Mouse (Mus musculus) urinary bladder, adult 2 months (tissue): ENCODE measurements around the gene Adgrf5. TPM values are rescaled to one million over a fixed set of nuclear protein-coding genes. Genes with fewer than 3 reads are reported as not detected.
"Not testable (repeated sequence)": the region's sequence is repeated elsewhere in the genome, so short reads cannot be mapped to it uniquely, and the experiment has no call there.

Source experiments
- DNase-seq: peaks from one replicate; pipeline ENCODE4 v3.0.0; 2022; ENCODE audit warnings: low spot score
- polyA plus RNA-seq: library from polyadenylated mRNA; depleted of rRNA; stranded (reverse); fragments of >200 nt; gene quantifications from 2 replicates; pipeline ENCODE4 v1.2.3, GENCODE M21; 2012; rRNA removed

Gene Adgrf5
- polyA plus RNA-seq: 18.7 and 26.3 TPM in 2 replicates

DNA sequence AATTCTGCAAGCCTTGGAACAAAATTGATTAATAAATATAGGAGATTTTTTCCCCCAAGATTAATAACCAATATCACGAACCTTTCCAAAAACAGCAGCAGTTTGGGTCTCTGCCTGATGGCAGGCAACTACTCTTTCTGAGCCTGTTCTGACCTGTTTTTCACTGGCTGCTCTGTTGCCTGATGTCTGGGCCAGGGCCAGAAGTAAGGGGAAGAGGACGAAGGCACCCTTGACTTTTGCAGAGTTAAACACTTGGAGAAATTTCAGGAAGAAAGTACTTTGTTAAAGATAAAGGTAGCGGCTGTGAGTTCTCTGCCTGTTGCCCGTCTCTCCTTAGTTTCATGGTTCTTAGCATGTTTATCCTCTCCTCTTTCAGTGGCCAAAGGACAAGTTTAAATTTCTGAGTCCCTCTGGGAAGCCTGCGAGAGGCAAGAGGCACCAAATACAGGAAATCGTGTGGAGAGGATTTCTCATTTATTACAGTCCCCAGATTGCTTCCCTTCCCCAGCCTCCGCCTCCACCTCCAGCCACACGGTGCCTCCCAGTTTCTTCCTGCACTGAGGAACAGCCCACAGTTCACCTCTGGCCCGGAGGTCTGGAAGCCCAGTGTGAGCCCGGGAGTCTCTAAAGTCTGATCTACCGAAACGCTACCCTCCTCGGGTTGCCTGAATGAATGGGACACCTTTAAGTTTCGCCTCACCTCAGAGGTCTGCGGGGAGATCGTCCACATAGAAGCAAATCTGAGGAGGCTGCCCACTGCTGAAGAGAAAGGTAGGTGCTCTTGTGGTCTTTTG lies at the start of gene Adgrf5:
Adgrf5 (plus strand) TSS at position 626 of the 794 bp plus-strand sequence.
- no peak for DNase-seq

DNA sequence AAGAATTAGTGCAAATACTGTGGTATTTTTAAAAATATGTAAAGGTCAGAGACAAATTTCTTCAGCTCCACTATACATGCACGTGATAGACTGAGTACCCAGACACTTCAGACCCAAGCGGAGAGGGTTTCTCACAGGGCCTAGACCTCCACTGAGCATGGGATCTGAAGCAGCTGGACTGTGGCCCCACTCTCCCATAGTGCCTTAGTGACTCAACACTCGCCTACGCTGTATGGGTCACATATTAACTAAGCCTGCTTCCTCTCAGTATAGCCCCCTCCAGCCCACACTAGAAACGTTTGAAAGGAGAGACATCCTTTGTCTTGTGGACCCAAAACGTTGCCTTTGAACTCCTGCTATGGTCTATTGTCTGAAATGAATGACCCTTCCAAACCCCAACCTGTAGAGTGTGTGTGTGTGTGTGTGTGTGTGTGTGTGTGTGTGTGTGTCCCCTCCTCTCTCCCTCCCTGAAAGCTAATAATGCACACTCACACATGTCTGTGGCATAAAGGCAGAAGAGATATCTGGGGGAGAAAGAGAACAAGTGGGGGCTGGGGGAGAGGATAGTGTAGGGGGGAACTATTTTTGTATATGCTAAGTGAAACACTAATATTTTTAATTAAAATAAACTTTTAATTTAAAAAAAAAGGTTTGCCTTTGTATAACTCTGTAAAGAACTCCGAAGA lies 34.1 kb upstream of the Adgrf5 start:
- no peak for DNase-seq

DNA sequence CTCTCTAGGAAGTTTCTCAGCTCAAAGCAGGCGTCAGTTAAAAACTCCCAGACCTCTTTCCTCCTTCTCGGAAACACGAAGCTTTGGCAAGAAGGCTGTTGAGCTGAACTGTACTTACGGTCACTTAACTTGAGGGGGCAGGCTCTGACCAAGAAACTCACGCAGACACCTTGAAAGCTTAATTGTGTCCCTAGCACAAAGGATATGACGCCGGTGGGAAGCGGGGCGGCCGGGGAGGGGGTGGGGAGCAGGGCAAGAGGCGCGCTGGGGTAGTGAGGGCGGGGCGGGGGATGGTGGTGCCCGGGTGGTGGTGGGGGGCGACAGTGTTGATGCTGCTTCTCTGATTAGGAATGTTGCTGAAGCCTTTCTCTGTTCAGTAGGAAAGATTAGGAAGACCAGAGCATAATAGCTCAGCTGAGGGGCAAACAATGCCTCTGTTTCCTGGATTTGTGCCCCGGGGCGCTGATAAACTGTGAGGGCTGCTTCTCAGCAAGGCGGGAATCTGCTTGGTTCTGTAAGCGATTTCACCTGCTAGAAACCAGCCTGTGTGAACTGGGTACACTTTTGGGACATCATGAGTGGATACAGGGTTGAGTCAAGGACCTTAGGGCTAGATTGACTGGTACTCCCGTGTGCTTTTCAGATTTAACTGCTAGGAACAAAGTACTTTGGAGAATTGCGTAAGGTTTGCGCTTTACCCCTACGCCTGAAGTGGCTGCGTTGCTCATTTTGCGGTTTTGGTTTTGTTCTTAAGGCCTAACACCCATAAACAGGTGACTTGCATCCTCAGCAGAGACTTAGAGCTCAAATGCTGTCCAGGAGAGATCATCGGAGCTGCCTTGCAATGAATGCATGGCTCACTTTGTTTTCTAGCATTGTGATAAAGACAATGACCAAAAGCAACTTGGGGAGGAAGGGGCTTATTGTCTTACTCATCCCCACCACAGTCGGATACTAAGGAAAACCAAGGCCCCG lies 33.2 kb upstream of the Adgrf5 start:
- no peak for DNase-seq

DNA sequence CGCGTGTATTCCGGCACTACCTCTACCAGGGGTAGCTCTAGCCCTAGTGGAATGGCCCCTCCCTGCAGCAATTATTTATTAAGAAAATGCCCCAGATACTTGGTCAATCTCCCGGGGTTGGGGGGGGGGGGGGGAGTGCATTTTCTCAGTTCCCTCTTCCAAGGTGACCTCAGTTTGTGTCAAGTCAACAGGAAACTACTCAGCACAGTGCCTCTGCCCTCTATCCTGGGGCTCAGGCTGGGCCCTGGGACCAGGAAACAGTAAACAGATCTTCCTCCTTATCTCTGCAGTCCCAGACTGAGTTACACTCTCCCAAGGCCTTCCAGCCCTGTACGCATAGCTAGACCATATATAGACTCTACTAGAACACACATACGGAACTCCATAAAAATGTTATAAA lies 32.4 kb upstream of the Adgrf5 start:
- DNase-seq: no peak

DNA sequence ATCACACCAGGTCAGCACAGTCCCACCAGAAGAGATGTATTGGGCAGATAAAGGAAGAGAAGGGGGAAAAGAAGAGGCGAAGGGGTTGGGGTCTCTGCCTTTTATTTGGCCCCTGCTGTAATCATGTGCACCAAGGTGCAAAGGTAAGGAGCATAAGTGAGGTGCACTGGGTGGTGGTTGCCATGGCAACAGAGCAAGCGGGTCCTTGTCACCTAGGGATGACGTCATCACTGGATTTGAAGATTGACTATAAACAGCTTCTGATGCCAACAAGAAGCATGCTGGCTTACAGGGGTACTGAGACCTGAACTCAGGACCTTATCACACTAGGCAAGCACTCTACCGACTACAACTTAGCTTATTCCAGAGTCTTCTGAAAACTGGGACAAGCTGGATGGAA lies 31.0 kb upstream of the Adgrf5 start:
- no peak for DNase-seq

DNA sequence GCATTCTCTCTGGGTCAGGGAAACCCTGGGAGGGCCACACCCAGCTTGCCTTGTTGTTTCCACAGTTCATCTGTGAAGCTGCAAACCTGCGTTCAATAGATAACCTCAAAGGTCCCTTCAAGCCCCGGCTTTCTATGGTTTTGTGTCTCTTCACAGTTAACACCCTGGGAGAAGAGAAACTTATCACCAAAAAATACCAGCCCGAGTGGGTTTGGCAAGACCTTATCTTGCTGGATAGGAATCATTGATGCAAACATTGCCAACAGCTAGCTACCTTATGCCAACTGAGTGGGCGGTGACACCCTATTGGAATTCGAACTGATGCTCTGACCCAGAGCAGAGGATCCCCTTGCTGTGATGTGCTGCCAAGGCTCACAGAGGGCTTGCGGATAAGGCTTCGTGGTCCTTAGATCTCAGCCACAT lies 30.5 kb upstream of the Adgrf5 start:
- no peak for DNase-seq

DNA sequence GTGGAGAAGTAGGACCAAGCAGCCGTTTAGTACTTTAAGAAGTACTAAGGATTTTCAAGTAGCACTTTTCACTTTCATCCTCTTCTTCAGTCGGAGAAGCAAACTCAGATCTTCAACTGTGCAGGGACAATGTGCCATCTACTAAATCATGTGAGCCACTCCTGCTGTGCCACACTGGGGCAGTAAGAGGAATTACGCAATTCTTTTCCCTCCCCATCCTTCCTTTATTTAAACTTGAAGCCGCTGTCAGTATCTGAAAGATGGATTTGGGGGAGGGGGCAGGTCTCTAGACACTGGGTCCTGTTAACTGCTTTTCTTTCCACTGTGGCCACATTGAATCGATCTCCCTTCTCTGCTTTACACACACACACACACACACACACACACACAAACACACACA lies 27.6 kb upstream of the Adgrf5 start:
- no peak for DNase-seq

DNA sequence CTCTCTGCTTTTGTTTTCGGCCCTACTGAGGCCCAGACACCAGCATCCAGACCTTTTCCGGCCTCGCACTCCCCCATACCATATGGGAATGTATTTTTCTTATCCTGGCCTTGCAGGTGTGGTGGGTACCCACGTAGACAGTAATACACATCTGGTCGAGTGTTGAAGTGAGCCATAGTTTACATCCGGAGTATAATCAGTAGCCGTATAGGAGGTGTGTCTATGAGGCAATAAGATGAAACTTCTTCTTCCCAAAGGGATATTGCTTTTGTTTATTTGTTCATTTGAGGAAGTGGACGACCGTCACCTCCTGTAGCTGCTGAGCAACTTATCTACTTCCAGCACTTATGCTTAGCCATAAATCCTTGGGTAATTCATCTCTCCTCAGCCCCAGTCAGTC lies 26.2 kb upstream of the Adgrf5 start:
- no peak for DNase-seq

DNA sequence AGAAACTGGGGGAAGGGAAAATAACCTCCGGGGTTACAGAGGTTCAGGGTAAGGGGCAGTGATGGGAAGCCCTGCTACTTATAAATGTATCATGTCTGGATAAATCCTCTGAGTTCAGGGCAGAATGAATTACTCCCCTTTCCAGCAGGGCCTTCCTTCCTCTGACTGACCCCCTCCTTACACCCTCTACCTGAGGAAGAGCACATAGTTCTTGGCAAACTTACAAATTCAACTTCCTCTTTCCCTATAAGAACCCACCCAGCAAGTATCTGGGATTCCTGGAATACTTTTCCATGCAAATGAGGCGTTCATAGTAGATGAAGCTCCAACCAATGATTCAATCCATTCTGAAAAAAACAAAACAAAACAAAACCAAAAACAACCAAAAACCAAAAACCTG lies 22.6 kb upstream of the Adgrf5 start:
- DNase-seq: no peak

DNA sequence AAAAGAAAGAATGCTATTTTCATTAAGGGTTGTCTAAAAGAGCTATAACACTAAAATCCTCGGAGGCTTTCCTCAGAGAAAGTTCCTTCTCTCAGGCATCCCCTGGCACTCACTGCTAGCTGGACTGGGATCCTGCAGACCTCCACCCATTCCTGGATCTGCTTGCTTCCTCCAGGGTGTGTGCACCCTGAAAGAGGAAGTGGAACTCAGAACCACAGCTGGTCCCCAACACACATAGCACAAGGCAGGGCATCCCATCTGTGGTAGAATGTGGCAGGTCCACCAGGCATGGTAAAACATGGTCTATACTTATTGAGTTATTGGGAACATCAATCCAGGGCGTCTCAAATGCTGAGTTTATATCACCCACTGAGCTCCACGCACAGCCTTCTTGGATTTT lies 22.0 kb upstream of the Adgrf5 start:
- no peak for DNase-seq

DNA sequence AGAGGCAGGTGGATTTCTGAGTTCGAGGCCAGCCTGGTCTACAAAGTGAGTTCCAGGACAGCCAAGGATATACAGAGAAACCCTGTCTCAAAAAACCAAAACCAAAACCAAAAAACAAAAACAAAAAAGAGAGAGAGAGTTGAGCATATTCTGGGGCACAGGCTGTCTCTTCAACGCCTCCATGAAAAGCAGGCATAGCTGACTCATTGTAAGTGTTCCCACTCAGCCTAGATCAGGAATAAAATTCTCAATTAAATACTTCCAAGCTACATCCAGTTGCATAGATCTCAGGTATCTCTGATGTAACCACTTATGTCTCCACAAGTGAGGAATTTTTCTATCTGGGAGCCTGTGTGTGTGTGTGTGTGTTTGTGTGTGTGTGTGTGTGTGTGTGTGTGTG lies 13.8 kb upstream of the Adgrf5 start:
- not testable (repeated sequence) for DNase-seq

DNA sequence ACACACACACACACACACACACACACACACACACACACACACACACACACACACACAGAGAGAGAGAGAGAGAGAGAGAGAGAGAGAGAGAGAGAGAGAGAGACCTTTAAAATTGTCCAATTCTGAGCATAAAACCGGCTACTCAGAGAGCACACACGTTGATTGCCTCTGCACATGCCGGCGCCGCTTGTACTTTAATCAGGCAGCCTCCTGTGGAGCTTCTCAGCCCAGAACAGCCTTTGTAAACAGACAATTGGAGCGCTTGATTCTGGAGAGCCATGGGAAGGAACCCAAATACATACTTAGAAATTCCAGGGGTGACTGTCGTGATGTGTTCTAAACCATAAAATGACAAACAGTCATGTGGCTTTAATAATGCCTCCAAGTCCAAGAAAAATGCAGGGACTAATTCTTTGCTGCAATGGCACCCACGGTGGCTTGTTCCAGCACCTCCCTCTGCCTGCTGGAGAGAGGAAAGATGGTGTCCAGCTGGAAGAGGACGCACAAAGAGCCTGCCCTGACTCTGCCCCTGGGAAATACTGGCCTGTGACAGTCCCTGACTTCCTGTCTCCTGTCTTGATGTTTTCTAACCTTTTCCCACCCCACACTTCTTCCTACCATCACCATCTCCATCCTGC lies 2.2 kb upstream of the Adgrf5 start:
- no peak for DNase-seq

DNA sequence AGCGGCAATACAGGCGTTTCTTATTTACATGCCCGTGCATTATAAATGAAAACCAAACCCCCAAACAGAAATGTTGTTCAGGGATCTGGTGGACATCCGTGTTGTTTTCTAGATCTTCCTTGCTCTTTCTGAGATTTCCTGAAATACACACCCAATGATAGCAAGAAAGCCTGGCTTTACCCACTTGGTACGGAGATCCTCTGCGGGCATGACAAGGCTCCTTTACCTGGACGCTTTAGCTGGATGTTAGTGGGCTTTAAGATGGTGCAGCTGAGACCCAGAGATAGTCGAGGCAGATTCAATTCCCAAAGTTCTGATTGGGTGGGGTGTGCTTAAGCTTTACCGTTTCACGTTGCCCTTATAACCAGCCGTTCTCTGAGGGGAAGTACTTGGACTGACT lies 770 bp downstream of the Adgrf5 start:
- no peak for DNase-seq

DNA sequence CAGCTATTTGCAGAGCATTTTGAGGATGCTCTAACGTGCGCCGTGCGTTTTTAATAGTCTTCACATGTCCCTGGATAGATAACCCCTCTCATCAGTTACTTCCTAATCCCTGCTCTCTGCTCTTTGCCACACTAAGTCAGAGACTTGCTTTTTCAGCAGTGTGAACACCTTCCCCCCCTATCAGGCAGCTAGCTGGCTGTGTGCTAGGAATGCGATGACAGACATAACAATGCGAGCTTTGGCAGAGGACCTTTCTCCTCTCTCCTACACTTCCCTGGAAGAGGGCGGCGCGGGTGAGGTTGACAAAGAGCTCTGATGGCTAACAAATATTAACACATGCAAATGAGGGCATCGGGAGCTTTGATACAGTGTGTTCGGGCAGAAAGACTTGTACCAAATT lies 2.1 kb downstream of the Adgrf5 start:
- DNase-seq: no peak

DNA sequence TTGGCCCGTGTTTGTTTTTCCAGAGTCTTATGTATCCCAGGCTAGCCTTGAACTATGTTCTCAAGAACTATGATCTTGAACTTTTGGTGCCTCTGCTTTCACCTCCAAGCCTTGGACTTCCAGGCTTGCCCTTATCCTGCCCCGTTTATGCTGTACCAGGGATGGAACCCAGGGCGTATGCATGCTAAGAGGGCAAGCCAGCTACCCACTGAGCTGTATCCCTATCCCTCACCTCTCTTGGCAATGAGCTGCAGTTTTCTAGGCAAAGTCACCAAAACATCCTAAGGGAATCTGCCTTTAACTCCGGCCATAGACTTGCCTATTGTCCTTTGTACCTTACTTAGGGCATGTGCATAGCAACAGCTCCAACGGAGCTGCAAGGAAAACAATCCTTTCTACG lies 2.6 kb downstream of the Adgrf5 start:
- DNase-seq: no peak

DNA sequence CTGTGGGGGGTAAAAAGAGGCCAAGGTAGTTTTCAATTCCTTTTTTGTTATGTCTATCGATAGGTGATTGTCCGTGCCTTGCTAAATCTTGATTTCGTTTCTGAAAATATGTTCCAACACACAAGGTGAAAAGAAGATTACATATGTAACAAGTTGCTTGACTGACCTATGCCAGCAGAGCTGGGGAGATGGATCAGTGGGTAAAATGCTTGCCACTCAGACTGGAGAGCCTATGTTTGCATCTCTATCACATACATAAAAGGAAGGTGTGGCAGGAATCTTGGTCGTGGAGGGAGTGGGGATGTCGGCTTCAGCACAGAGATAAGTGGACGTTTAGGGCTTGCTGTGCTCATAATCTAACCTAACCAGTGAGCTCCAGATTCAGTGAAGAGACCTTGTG lies 3.7 kb downstream of the Adgrf5 start:
- no peak for DNase-seq

DNA sequence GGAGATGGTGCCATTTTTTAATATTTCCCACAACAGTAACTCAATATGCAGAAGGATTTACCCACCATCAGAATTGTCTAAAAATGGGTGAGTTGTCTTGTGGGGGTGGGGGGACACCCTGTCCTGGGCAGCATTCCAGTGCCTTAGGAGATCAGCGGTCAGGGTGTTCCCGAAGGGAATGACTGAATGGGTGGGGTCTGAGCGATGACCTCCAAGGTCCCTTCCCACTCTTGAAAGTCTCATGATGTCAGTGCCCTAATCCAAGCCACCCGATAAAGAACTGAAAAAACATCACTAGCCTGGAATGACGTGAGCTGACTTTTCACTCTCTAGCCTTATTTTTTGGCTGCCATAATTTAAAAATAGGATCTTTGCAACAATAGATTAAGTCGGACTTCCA lies 5.0 kb downstream of the Adgrf5 start:
- DNase-seq: no peak

DNA sequence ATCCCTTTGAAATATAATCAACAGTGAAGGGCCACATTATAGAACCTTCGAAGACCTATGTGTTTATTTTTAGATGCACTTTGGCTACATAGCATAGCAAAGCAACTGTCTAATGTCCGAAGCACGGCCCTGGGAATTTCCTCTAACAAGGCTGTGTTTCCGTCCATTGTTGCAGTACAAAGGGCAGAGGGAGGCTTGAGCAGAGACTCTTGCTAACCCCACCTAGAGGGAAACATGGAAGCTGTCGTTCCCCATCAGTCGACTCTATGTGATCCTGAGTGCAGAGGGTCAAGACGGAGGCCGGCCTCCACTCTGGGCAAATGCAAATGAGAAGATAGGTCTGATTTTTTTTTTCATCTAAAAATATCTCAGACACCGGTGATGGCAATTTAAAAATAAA lies 6.2 kb downstream of the Adgrf5 start:
- DNase-seq: no peak

DNA sequence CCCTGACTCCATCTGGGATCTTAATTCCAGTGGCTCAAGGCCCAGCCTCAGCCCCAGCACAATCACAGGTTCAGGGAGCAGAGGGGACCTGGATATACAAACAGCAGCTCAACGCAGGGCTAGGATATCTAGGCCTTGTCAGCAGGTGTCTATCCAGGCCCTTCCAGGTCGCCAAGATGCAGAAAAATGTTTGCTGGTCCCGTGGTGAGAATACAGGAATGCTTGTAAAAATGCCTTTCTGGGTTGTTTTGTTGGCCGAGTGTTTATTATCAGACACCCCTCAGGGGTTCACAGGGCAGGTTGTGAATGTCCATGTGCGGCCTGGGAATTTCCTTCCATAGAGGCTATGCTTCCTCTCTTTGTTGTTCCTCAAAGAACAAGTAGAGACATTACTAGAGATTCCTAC lies 7.9 kb downstream of the Adgrf5 start:
- no peak for DNase-seq

DNA sequence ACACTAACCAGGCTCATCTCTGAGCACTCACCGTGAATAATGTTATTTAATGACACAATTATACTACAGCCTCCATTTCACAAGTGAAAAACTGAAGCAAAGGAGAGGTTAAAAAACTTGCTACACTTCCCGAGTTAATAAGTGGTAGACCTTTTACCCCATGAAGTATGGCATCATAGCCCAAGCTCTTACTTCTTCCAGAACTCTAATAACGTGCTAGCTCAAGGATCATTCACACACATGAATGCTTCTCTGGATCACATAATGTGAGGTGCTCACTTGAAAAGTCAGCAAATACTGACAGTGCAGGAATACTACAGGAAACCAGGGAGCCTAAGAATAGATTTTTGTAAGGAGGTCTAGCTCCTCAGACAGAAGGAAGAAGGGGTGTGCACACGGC lies 12.4 kb downstream of the Adgrf5 start:
- no peak for DNase-seq

DNA sequence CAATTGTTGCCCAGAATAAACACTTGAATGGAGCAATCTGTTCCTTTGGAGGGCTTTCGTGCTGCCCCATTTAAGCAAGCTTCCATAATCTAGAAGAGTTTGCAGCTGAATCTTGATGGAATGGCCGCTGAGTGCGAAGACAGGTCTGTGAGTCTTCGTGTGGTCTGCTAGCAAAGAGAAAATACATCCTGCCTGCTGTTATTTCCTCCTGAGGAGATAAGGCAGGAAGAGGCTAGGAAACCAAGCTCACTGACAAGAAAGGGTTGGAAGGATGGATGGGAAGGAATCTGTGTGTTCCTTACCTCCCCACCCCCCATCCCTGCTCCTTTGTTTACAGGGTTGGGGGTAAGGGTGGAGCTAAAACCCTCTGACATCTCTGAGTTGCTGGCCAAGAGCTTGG lies 13.8 kb downstream of the Adgrf5 start:
- no peak for DNase-seq

DNA sequence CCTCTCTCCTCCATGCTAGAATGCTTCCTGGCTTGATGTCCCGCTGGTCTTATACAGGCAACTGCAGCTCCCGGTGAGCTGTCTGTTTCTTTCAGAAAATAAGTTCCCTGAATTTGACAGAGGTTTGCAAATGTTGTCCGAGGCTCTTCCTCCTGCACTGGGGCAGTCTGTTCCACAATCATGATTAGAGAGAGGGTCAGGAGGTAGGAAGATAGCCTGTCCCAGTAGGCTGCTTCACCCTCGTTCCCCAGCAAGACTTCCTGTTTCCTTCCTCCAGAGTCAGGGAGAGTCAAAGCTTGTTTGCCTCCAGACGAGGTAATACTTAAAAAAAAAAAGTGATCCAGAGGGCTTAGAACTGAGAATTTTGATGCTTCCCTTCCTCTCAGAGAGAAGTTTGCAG lies 16.3 kb downstream of the Adgrf5 start:
- no peak for DNase-seq
